Mouse (Mus musculus) liver, postnatal 0 days (tissue): ENCODE results near the gene Snx6. TPM values are rescaled to one million over a fixed set of nuclear protein-coding genes. Genes with fewer than 3 reads are reported as not detected.
"Not testable (repeated sequence)": the region's sequence is repeated elsewhere in the genome, so short reads cannot be mapped to it uniquely, and the experiment has no call there.

Experiments used
- ATAC-seq: fragments of 200-750 bp; cut with Nextera tagmentation; 2 replicates; pipeline ENCODE4 v1.8.0; 2017; ENCODE audit warnings: mild to moderate bottlenecking, moderate library complexity
- DNase-seq: peaks from one replicate; pipeline ENCODE4 v3.0.0-alpha.2; 2016
- H3K27ac ChIP-seq: fragments of 300-500 bp; sonication (generic); 2 replicates; pipeline ENCODE4 v1.5.1; 2014; ENCODE audit warnings: antibody characterized with exemption, moderate library complexity, mild to moderate bottlenecking, low read depth
- H3K27me3 ChIP-seq: fragments of 300-500 bp; sonication (generic); 2 replicates; pipeline ENCODE4 v1.6.1; 2014; ENCODE audit warnings: low read length, control low read depth, mixed read lengths; ENCODE audit not compliant: insufficient read depth
- H3K36me3 ChIP-seq: fragments of 300-500 bp; sonication (generic); replicated peaks from 2 replicates; pipeline ENCODE4 v1.6.1; 2014; ENCODE audit warnings: mild to moderate bottlenecking, control low read depth, low read length, moderate library complexity, mixed read lengths; ENCODE audit not compliant: insufficient read depth
- H3K4me1 ChIP-seq: fragments of 300-500 bp; sonication (generic); 2 replicates; pipeline ENCODE4 v1.6.1; 2014; ENCODE audit warnings: antibody characterized with exemption, mild to moderate bottlenecking, control low read depth; ENCODE audit not compliant: insufficient read depth
- H3K4me2 ChIP-seq: fragments of 300-500 bp; sonication (generic); 2 replicates; pipeline ENCODE4 v1.6.1; 2014; ENCODE audit warnings: low read depth, mild to moderate bottlenecking, low read length, moderate library complexity, mixed read lengths
- H3K4me3 ChIP-seq: fragments of 300-500 bp; sonication (generic); 2 replicates; pipeline ENCODE4 v1.5.1; 2014; ENCODE audit warnings: low read depth, low read length
- H3K9ac ChIP-seq: fragments of 300-500 bp; sonication (generic); replicated peaks from 2 replicates; pipeline ENCODE4 v1.6.1; 2014; ENCODE audit warnings: mild to moderate bottlenecking, moderate library complexity
- H3K9me3 ChIP-seq: fragments of 300-500 bp; sonication (generic); 2 replicates; pipeline ENCODE4 v1.6.1; 2016; ENCODE audit warnings: mild to moderate bottlenecking, control low read depth, low read length, mixed read lengths
- CTCF ChIP-seq: sonication (generic); IDR thresholded peaks from 2 replicates; pipeline ENCODE4 v1.5.1; 2016; ENCODE audit warnings: antibody characterized with exemption, low read depth
- EP300 ChIP-seq: IDR thresholded peaks from 2 replicates; pipeline ENCODE4 v1.6.1; 2016; ENCODE audit warnings: antibody characterized with exemption, low read depth, mild to moderate bottlenecking
- WGBS: fragments of 180-500 bp; shearing (Covaris S2); extraction: QIAGEN DNeasy Blood & Tissue Kit; methylation state at CpG from one replicate; pipeline ENCODE4 v1.1.7; 2014; ENCODE audit not compliant: insufficient replicate concordance; 5-methylcytosine and 5-hydroxymethylcytosine counted together
- polyA plus RNA-seq: library from polyadenylated mRNA; unstranded; fragments of >200 nt; fragmentation: Nextera tagmentation; extraction: Ambion mirVana; gene quantifications from 2 replicates; pipeline ENCODE4 v1.2.1, GENCODE M21; 2015

Snx6 gene
- polyA plus RNA-seq, 1 experiment from 2014 or later, result 56.0 TPM

DNA sequence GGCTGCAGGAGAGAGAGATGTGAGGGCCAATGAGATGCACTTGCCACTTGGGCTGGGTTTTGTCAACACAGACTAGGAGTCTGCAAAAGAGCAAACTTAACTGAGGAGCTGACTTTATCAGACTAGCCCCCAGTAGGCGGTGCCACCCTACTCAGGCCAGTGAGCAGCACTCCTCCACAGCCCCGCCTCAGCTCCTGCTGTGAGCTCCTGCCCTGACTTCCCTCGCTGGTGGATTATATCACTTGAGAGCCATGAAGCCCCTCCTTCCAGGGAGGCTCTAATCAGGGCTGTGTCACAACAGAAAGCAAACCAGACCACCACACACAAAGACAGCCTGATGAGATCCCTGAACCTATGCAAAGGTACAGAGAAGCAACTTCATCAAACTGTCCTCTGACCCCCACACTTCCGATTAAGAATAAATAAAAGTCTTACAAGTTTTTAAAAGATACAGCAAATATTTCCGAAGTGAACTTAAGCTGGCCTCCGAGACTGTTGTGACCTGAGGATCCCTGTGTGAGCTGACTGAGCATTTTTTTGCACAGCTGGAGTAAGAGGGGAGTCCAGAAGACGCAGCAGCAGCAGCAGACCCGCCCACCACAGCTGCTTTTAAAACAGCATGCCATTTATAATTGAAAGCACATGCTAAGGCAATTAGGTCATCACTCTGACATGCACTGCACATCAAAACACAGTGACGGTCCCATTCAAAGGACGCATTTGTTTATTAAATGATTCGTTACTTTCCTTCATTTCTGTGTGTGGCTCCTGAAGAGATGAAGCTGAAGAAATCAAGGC is 6.0 kb downstream of the Snx6 start:
- 0 out of 2 replicates have a peak overlapping the region, but pooled peaks have one; percentile 22 for H3K4me2 ChIP-seq
- H3K9me3 ChIP-seq, result no peaks in the 10 kb centered on the region
- peaks cover 13% of the 10 kb centered on the region for H3K4me1 ChIP-seq
- H3K4me3 ChIP-seq, result no peak overlapping the region
- H3K27ac ChIP-seq, result 0 out of 2 replicates have a peak overlapping the region, but pooled peaks have one; percentile 6
- H3K36me3 ChIP-seq, result peaks cover 10% of the 10 kb centered on the region; the same call in 1 of the 2 replicates
- H3K9ac ChIP-seq, result no peak overlapping the region
- 45% methylated on average over 11 of the region's 11 CpGs for WGBS
- H3K27me3 ChIP-seq, result no peaks in the 10 kb centered on the region
- TF ChIP-seq CTCF, result no peak
- TF ChIP-seq EP300, result no peak
- peak; percentile 26 for DNase-seq
- peak; percentile 41; the same call in 1 of the 2 replicates for ATAC-seq

DNA sequence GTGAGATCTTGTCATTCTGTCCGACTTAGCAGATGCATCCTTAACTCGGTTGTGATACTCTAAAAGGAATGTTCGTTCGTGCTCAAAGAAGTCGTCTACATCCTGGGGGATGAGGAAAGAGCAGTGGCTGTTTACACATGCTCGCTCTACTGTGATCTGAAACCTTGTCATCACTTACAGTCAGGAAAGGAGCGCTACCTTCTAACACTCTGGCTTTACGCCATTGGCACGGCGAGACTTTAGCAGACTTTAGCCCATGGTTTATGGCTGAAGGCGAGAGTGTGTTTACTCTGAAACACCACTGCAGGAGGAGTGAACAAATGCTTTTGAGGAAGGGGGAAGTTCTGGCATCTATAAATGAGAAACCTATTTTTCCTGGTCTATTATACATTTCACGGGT is 31.9 kb downstream of the Snx6 start:
- 87% methylated on average over 12 of the region's 12 CpGs for WGBS
- Histone ChIP-seq H3K9me3 (no peaks in the 10 kb centered on the region), H3K4me1 (no peaks in the 10 kb centered on the region), H3K4me3 (no peak overlapping the region), H3K27ac (no peak overlapping the region), H3K4me2 (no peak overlapping the region), H3K9ac (no peak overlapping the region), H3K27me3 (no peaks in the 10 kb centered on the region), H3K36me3 (peaks cover 46% of the 10 kb centered on the region)
- no peak for DNase-seq
- no peak for ATAC-seq
- TF ChIP-seq CTCF (no peak), EP300 (no peak)

DNA sequence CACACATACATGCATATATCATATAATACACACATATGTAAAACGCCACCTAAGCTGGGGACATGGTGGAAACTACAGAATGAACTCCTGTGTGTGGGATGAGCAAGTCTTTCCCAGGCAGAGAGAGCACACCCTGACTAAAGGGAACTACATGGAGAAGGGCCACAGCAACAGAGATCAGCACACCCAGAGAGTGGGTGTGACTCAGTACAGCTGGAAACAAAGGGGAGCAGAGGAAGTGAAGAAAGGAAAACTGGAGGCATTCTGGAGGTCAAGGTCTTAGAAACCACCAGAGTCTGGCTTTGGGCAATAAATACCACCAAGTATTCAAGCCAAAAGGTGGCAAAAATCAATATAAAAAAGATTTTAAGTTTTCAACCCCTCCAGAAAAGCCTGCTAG is 34.8 kb downstream of the Snx6 start:
- 73% methylated on average over 1 of the region's 1 CpGs for WGBS
- DNase-seq, result no peak
- no peak for ATAC-seq

DNA sequence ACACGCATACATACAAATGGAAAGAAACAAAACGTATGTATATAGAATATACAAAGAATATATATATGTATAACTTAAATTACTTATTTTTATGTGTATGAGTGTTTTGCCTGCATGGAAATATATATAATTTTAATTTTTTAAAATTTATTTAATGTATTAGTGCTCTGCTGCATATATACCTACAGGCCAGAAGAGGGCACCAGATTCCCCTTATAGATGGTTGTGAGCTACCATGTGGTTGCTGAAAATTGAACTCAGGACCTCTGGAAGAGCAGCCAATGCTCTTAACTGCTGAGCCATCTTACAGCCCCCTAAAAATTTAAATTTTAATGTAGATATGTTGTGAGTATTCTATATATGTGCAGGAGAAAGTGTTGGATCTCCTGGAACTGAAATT is 36.7 kb downstream of the Snx6 start:
- H3K36me3 ChIP-seq, result peaks cover 29% of the 10 kb centered on the region
- DNase-seq, result no peak
- H3K9me3 ChIP-seq, result no peaks in the 10 kb centered on the region
- no peak overlapping the region for H3K4me3 ChIP-seq
- no peak overlapping the region for H3K9ac ChIP-seq
- TF ChIP-seq CTCF (peak; percentile 39), EP300 (no peak)
- 95% methylated on average over 2 of the region's 2 CpGs for WGBS
- H3K27me3 ChIP-seq, result no peaks in the 10 kb centered on the region
- no peak overlapping the region for H3K4me2 ChIP-seq
- H3K27ac ChIP-seq, result no peak overlapping the region
- H3K4me1 ChIP-seq, result no peaks in the 10 kb centered on the region
- ATAC-seq, result no peak

More for the DNA sequence above, 34.8 kb downstream of the Snx6 start:
- Histone ChIP-seq H3K9me3 (no peaks in the 10 kb centered on the region), H3K36me3 (peaks cover 38% of the 10 kb centered on the region), H3K4me3 (no peak overlapping the region), H3K27me3 (no peaks in the 10 kb centered on the region), H3K4me1 (no peaks in the 10 kb centered on the region), H3K4me2 (no peak overlapping the region), H3K9ac (no peak overlapping the region), H3K27ac (no peak overlapping the region)
- TF ChIP-seq CTCF (no peak), EP300 (no peak)

DNA sequence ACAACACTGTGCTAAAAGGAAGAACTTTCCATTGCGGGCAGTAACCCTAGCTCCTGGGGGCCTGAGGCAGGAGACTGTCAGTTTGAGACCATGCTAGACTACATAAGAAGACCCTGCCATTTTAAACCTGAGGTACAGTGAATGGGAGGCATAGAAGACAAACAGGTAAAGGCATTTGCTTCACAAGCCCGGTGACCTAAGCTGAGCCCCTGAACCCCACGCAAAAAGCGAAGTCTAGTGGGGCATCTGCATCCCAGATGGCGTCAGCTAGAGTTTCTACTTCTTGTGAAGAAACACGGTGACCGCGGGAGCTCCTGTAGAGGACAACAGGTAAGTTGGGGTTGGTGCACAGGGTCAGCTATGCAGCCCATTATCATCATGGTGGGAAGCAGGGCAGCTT is 46.9 kb downstream of the Snx6 start:
- Histone ChIP-seq H3K4me1 (no peaks in the 10 kb centered on the region), H3K4me3 (no peak overlapping the region), H3K9me3 (no peaks in the 10 kb centered on the region), H3K4me2 (no peak overlapping the region), H3K27ac (no peak overlapping the region), H3K9ac (no peak overlapping the region), H3K36me3 (peaks cover 36% of the 10 kb centered on the region), H3K27me3 (no peaks in the 10 kb centered on the region)
- ATAC-seq (no peak), DNase-seq (no peak)
- WGBS, result 90% methylated on average over 8 of the region's 8 CpGs
- TF ChIP-seq CTCF, result no peak

DNA sequence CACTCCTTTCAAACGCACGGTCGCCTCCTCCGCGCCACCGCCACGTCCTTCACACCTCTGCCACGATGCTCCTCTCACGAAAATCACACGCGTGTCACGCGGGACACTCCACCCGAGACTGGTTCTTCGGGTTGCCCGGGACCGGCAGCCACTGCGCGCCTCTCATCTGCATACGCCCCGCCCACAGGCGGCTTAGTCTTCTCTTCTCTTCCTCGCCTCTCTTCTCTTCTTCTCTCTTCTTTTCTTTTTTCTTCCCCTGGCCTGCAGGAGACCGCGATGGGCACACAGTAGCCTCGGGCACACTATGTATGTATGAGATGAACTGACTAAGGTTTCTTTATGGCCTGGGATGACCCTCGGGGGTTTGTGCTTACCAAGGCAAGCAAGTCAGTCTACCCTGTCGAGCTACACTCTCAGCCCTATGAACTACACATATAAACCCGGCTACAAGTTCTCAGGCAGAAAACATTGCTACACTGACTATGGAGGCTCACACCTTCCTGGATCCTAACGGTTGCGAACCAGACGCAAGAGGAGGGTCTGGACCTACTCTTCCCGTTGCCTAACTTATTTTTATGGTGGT is 56.8 kb downstream of the Snx6 start:
- H3K27ac ChIP-seq, H3K9ac ChIP-seq, H3K4me1 ChIP-seq, H3K4me2 ChIP-seq, H3K36me3 ChIP-seq, DNase-seq, H3K27me3 ChIP-seq, H3K4me3 ChIP-seq, H3K9me3 ChIP-seq: not testable (repeated sequence)
- 0% methylated on average over 6 of the region's 33 CpGs for WGBS
- peak; percentile 27 for ATAC-seq

DNA sequence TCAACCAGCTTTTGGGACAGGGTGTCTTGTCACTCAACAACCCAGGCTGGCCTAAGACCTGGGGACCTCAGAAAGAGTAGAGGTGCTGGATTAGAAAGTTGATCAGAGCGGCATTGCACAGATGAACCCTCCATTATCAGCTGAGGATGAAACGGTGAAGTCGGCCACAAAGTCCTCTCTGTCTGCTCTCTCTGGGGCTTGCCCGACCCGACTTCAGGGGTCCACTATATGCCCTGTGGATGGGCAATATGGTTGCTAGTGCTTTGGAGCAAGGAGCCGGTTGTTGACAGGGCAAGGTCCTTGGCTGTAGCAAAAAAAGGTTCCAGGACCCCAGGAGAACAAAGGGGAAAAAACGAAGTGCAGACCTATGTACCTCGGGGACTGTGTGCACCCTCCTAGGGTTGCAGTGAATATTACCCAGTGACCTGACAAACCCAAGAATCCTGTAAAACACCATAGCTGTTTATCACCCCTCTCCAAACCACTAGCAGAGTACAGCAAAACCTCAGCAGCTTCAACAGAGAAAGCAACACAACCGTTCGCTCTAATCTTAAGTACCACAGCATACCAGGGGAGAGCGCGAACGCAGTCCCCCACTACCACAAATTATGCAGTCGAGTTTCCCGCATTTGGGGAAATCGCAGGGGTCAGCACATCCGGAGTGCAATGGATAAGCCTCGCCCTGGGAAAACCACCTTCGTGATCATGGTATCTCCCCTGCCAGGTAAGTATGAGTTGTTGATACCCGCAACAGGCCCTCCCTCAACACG is 57.4 kb downstream of the Snx6 start:
- H3K27ac ChIP-seq, H3K27me3 ChIP-seq, H3K36me3 ChIP-seq, H3K4me1 ChIP-seq, DNase-seq, H3K4me2 ChIP-seq, H3K4me3 ChIP-seq, H3K9ac ChIP-seq, H3K9me3 ChIP-seq: not testable (repeated sequence)
- no CpG with 5 or more reads among the region's 21 CpGs for WGBS
- ATAC-seq, result peak; percentile 80

DNA sequence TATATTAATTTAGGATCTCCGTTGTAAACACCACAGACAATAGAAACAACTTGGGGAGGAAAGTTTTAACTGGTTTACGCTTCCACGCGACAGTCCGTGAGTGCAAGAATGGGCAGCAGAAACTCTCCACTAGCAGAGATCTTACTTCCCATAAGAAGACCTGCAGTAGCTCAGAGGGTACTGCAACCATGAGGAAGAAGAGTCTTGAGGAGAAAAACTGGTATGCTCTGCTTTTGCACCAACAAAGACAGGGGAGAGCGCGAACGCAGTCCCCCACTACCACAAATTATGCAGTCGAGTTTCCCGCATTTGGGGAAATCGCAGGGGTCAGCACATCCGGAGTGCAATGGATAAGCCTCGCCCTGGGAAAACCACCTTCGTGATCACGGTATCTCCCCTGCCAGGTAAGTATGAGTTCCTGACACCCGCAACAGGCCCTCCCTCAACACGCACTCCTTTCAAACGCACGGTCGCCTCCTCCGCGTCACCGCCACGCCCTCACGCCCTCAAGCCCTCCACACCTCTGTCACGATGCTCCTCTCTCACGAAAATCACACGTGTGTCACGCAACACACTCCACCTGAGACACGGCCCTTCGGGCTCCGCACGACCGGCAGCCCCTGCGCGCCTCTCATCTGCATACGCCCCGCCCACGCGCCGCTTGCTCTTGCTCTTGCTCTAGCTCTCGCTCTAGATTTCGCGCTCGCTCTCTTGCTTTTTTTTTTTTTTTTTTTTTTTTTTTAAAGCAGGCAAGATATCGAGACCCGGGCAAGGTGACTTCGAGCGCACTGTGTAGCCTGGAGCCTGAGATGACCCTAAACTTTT is 61.0 kb downstream of the Snx6 start:
- not testable (repeated sequence) for H3K27ac ChIP-seq, H3K4me3 ChIP-seq, H3K9ac ChIP-seq, H3K36me3 ChIP-seq, H3K4me2 ChIP-seq, DNase-seq, H3K4me1 ChIP-seq, H3K9me3 ChIP-seq, H3K27me3 ChIP-seq
- peak; percentile 54 for ATAC-seq
- WGBS, result 2% methylated on average over 5 of the region's 49 CpGs
